Mouse (Mus musculus) adipocyte (in vitro differentiated cells): ENCODE data around the gene Unc119.

Experiments used
- DNase-seq: peaks from one replicate; pipeline ENCODE4 v3.0.0-alpha.2; 2016; ENCODE audit warnings: low spot score

Gene Unc119

DNA sequence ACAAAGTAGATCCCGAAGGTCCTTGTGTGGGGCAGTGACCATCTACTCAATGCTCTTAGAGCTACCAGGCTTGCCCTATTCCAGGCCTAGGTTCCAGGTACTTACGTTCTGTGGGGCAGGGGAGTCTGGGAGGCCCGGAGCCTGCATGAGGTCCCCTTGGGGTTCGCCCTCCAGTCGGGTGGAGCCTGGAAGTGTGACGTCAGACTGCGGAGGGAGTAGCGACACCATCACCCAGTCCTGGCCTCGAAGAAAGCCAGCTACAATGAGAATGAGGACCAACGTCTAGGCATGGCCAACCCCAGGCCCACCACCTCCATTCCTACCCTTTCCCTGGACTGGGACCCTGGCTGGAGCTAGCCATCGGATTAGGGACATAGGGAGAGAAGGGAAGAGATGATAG, 28.4 kb downstream of the Unc119 start:
- DNase-seq = no peak

DNA sequence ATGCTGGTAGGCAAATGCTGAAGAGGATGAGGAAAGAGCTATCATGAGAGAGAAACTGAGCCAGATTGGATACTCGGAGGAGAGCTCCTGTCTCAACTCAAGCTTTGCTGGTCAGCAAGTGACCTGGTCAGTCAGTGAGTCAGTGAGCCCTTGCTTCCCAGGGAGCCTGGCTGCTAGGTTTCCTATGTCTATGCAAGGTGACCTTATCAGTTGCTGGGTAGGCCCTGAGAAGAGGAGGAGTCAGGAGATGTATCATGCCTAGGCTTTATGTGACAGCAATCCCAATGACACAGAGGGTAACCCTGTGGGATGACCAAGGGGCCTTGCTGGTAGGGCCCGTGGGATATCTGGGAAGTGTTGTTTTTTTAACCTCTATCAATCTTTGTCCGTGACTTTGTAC, 28.9 kb downstream of the Unc119 start:
- DNase-seq = no peak

DNA sequence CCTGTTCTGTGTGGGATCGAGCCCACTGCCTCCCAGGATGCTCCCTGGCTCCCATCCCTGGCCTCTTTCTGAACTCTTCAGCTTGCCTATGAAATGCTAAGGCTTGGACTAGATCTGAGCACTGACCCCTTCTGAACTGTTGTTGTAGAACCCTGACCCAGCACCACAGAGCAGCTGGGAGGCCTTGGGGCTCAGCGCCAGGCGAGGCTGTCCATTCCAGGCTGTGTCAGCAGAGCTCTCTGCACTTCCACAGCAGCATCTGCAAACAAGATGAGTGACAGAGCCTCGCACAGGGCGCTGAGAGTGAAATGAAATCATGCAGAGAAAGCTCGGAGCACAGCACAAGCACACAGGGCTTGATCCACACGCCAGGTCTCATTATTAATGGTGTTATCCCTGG, 29.3 kb downstream of the Unc119 start:
- DNase-seq = no peak

DNA sequence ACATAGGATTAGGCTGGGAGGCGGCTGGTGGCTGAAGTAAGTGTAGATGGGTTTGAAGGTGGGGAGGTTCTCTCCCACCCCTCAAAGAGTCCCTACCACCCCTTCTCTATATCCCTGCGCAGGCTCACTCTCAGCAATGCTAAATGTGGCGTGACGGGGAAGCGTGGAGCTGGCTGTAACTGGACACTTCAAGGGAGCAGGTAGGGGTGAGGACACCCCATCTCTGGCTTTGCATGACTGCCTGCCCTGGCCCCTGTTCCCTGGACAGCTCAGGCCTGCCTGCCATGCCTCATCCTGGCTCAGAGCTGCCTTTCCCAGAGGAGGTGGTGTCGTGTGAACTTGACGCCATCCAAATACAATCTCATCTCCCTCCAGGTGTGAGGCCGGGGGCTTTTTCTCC, 30.9 kb downstream of the Unc119 start:
- DNase-seq = no peak

DNA sequence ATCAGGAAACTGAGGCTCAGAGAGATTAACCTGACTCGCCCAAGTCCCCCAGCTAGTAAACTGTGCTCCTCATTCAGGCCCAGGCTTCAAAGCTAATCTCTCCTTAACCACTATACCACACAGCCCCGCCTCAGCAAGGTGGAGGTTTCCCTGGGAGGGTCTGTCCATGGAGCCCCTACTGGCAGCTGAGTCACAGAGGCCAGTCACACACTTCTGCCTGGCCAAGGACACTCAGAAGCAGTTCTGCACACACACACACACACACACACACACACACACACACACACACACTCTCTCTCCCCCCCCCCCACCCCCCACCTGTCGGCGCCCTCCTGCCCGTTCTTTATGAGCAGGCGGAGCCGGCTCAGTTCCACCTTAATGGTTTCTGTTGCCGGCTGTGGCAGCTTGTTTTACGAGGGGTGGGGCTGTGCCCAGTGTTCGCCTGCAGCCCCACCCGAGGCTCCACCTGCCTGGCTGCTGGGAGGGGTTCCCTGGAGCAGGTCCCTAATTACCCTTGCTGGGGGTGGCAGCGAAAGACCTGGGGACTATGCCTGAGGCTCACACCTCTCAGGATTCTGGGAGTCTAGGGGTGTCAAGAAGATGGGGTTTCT, 34.4 kb downstream of the Unc119 start:
- no peak for DNase-seq

DNA sequence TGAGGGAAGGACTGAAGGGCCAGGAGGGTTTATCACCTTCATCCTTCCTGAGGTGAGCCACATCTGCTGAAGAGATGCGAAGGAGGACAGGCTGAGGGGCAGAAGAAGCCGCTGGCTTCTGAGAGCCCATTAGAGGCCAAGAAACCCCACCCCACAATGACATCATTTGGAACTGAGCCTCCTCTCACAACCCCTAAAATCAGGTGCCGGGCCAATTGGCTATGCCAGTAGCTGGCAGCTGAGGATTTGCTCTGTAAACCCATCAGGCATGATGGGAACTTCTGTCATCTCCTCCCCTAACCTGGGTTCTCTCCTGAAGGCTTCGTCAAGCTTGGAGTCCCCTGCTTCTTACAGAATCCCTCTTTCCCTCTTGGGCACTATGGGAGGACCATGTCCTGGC, 37.1 kb downstream of the Unc119 start:
- DNase-seq = no peak

DNA sequence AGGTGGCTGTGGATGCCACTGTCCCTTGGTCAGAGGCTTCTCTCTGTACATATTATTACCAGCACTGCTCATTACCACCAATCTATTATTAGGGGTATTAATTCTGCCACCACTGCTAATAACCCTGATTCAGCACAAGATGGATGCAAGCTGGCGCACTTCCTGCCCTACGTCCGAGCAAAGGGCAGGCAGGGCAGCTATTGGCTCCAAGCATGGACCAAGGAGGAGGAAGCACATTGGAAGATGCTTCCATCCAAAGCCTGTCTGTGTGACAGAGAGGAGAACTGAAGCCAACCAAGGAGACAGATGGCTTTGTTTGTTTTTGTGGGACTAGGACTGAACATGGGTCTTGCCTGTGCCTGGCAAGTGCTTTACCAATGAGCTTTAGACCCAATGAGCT, 37.7 kb downstream of the Unc119 start:
- DNase-seq = no peak

DNA sequence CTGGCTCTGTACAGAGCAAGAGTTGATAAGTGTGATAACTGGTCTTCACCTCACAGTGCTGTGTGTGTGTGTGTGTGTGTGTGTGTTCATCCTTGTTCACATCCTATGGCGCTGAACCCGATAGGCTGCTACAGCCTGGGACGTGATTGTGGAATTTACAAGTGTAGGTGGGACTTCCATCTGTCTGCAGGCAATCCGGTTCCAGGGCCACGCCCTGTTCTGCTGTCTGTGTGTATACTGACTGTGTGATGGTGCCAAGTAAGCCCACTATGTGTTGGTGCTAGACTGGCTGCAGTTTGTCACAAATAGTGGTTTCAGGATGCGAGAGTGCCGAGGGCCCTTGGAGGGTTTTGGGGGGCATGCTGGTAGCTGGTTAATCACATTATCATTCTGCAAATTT, 39.0 kb downstream of the Unc119 start:
- no peak for DNase-seq

DNA sequence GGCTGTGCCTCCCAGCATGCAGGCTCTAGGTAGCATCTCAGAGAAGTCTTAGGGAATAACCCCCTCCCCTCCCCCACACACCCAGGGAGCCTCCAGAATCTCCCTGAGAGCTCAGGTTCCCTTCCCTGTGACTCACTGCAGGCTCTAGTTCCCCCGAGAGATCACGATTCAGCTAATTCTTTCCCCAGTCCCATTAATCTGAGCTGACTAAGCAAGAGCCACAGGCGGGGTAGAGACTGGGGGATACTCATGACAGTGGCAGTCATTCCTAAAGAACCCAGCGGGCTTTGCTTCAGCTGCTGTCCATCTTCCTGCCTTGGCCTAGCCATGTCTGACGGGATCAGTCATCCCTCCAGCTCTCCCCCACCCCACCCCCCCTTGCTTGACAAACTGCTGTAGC, 39.4 kb downstream of the Unc119 start:
- DNase-seq = no peak

DNA sequence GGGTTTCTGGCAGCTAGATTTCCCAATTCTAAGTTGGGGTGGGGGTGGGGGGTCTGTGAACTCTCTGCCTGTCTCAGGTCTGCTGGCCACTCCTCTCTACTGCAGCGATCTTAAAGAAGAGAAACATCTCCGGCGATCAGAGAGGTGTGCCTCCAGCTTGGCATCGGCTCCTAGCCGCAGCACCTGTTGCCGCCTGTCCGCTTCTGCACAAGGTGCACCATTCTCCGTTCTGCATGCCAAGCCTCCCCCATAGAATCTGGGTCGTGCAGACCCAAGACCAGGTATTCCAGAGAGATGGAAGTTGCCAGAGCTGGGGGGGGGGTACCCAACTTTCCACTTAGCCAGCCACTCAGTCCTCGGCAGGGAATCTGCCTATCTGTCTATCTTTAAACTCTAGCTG, 42.5 kb downstream of the Unc119 start:
- no peak for DNase-seq

DNA sequence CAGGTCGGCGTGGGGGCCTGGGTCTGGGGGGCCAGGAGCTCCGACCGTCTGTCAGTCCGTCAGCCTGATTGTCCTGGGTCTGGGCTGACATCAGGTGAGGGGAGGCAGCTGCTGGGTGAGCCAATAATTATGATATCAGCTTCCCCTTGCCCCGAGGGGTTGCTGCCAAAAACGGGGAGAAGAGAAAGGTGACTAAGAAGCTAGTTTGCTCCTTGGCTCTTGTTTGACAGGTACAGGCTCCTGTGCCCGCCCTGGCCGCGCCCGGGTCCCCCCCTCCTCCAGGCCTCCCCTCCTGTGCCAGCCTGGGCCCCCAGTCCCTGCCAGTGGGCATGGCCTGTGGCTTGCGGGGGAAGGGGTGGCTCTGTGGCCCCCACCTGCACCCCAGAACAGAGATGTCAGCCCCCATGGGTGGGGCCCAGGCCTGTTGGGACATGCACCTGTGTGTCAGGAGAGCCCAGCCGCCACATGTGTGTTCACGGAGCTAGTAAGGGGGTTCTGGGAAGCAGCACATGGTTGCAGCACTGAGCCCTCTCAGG, 43.3 kb downstream of the Unc119 start, which contains the start of gene Foxn1:
TSS of gene Foxn1 (minus strand) at position 51 of the 536 bp plus-strand sequence.
- no peak for DNase-seq

DNA sequence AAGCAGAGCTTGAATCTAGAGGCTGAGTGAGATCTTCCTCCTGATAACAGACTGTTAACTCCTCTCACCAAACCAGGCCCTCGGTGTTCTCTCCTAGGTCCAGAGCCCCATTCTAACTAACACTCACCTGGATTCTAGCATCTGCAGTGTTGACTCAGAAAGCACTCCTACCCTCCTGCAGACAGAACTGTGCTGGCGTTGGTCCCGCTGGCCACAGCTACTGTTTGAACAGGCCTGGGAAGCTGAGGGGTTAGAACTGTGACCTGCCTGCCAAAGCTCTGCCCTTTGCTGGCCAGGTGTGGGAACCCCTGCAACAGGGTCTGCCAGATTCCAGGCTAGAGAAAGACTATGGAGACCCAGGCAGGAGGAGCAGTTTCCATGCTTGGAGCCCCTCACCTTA, 49.4 kb downstream of the Unc119 start:
- DNase-seq = no peak

DNA sequence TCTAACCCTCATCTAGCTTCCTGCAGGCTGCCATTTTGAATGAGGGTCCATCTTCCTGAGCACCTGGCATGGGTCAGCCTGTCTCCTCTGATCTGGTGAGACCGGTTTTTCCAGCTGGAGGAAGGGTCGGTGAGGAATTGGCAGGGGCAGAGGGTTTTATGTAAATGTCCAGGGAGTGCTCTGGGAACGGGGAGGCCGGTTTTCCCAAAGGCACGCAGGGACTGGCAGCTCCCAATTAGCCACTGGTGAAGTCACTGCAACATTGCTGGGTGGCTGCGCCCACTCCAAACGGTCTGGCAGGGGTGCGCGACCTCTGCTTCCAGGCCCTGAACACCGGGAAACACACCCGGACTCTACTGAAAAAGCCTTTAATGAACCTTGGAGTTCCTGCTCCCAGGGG, 53.7 kb downstream of the Unc119 start:
- no peak for DNase-seq

DNA sequence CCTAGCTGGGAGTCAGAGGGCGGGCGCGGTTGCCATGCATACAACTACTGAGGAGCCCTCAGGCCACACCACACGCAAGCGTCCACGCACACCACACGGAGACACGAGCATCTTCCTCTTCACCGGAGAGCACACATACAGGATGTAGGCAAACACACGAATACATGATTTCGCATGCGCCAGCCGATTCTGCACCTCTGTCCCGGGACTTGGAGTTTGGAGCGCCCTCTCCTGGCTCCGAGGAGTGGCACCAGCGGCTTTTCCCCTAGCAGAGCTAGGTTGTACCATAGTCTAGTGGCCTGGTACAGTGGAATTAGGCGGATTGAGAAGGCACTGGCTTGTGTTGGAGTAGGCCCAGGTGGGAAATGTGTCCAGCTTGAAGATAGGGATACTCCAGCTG, 54.1 kb downstream of the Unc119 start:
- DNase-seq = peak; percentile 17

DNA sequence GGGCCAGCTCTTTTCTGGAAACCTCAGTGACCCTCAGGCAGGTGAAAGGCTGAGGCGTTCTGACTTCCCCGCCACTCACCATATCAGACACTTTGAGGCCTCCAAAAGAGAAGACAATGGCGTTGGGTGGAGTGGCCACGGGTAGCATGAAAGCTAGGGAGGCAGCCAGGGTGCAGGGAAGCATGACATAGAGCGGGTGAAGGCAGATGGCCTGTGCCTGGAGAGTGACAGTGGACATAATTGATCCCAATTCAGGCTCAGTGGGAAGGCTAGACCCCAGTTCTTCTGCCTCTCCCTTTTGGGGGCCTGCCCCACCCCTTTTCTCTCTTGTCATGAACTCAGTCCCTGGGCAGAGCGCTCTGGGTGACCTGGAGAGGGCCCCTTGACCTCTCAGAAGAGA, 54.9 kb downstream of the Unc119 start:
- DNase-seq = no peak
